Mouse (Mus musculus) hindbrain, embryonic 14.5 days (tissue): ENCODE data around the gene Ccdc24. TPM values are rescaled to one million over a fixed set of nuclear protein-coding genes. Genes with fewer than 3 reads are reported as not detected.

Experiments
- ATAC-seq: fragments of 200-750 bp; cut with Nextera tagmentation; 2 replicates; pipeline ENCODE4 v1.8.0; 2017; ENCODE audit warnings: moderate number of reproducible peaks, mild to moderate bottlenecking, moderate TSS enrichment, moderate library complexity; ENCODE audit not compliant: low FRiP score
- DNase-seq: peaks from one replicate; pipeline ENCODE4 v3.0.0-alpha.2; 2015; ENCODE audit warnings: low spot score
- H3K27ac ChIP-seq: fragments of 300-500 bp; sonication (generic); 2 replicates; pipeline ENCODE4 v1.5.1; 2014; ENCODE audit warnings: mild to moderate bottlenecking, moderate library complexity
- H3K27me3 ChIP-seq: fragments of 300-500 bp; sonication (generic); 2 replicates; pipeline ENCODE4 v1.6.1; 2014; ENCODE audit warnings: mild to moderate bottlenecking, low read length, mixed read lengths; ENCODE audit not compliant: control insufficient read depth, insufficient read depth
- H3K36me3 ChIP-seq: fragments of 300-500 bp; sonication (generic); replicated peaks from 2 replicates; pipeline ENCODE4 v1.6.1; 2014; ENCODE audit not compliant: control insufficient read depth, insufficient read depth
- H3K4me1 ChIP-seq: fragments of 300-500 bp; sonication (generic); replicated peaks from 2 replicates; pipeline ENCODE4 v1.6.1; 2014; ENCODE audit warnings: antibody characterized with exemption, low read length, mixed read lengths; ENCODE audit not compliant: control insufficient read depth, insufficient read depth
- H3K4me2 ChIP-seq: fragments of 300-500 bp; sonication (generic); replicated peaks from 2 replicates; pipeline ENCODE4 v1.6.1; 2014; ENCODE audit warnings: mild to moderate bottlenecking, moderate library complexity
- H3K4me3 ChIP-seq: fragments of 300-500 bp; sonication (generic); replicated peaks from 2 replicates; pipeline ENCODE4 v1.5.1; 2014; ENCODE audit warnings: mild to moderate bottlenecking, low read length
- H3K9ac ChIP-seq: fragments of 300-500 bp; sonication (generic); 2 replicates; pipeline ENCODE4 v1.6.1; 2014
- H3K9me3 ChIP-seq: fragments of 300-500 bp; sonication (generic); 2 replicates; pipeline ENCODE4 v1.6.1; 2016; ENCODE audit warnings: low read length; ENCODE audit not compliant: control insufficient read depth
- WGBS: fragments of 180-500 bp; shearing (Covaris S2); extraction: QIAGEN DNeasy Blood & Tissue Kit; methylation state at CpG from one replicate; pipeline ENCODE4 v1.1.7; 2014; 5-methylcytosine and 5-hydroxymethylcytosine counted together
- polyA plus RNA-seq: library from polyadenylated mRNA; unstranded; fragments of >200 nt; fragmentation: Nextera tagmentation; extraction: Ambion mirVana; gene quantifications from 2 replicates; pipeline ENCODE4 v1.2.1, GENCODE M21; 2014

Ccdc24 gene
- polyA plus RNA-seq, 1 experiment from 2014 or later, result 3.9 TPM

DNA sequence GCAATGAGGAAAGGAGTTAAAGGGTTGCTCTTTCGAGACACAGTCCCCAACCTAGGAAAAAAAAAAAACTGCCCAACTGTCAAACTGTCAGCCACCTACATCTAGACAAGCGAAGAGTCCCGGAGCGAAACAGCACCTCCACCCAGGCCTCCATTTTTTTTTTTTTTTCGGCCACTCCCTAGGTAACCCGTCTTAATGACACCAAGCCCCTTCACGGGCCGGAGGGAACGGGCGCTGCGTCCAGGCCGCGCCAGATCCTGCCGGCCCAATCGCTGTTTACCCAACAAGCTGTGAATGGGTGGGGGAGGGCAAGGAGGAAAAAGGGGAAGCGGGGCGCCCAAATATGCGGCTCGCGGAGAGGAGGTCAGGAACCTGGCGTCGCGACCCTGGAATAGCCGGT, 14.3 kb upstream of the Ccdc24 start:
- ATAC-seq (no peak; the same call in 1 of the 2 replicates), DNase-seq (no peak)
- 3% methylated on average over 23 of the region's 24 CpGs for WGBS

DNA sequence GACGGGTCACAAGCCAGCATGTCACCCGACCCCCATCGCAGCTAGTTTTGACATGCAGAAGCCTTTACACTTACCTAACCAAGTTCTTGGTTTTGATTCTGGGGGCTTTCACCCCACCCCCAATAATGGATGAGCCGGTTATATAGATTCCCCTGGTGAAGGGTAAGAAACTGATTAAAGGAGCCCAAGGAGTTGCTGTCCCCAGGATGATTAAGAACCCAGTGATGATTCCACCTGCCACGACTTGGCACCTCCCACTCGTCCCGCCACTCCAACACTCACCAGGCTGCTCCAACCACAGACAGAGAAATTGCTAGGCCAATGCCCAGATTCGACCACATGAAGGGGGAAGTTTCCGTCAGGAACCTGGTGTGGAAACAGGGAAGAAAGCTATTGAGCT, 13.6 kb upstream of the Ccdc24 start:
- Histone ChIP-seq H3K4me3 (peak overlapping the region; percentile 82), H3K27ac (no peak overlapping the region), H3K36me3 (peaks cover 30% of the 10 kb centered on the region), H3K9ac (peak overlapping the region; percentile 85), H3K9me3 (no peaks in the 10 kb centered on the region), H3K4me2 (peak overlapping the region; percentile 90), H3K27me3 (no peaks in the 10 kb centered on the region), H3K4me1 (peaks cover 36% of the 10 kb centered on the region)
- DNase-seq (no peak), ATAC-seq (no peak)
- 81% methylated on average over 9 of the region's 9 CpGs for WGBS

More for the DNA sequence above, 14.3 kb upstream of the Ccdc24 start:
- Histone ChIP-seq H3K4me3 (peak overlapping the region; percentile 82), H3K36me3 (peaks cover 30% of the 10 kb centered on the region), H3K4me2 (peak overlapping the region; percentile 90), H3K4me1 (peaks cover 37% of the 10 kb centered on the region), H3K9me3 (no peaks in the 10 kb centered on the region), H3K27me3 (no peaks in the 10 kb centered on the region), H3K27ac (0 out of 2 replicates have a peak overlapping the region, but pooled peaks have one; percentile 47), H3K9ac (peak overlapping the region; percentile 85)

DNA sequence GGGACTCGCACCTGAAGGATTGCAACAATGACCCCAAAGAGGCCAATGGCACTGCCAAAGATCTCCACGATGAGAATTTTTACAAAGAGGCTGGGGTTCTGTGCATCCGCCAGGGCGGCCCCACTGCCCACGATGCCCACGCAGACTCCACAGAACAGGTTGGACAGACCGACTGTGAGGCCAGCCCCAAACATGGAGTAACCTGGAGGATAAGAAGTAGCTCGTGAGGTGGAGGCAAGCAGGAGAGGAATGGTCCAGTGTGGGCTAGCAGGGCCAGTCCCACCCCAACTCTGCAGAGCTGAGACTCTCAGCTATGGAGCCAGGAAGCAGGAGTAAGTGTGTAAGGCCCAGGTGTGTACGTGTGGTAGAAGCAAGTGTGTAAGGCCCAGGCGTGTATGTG, 12.7 kb upstream of the Ccdc24 start:
- H3K4me2 ChIP-seq, result no peak overlapping the region
- H3K27me3 ChIP-seq, result no peaks in the 10 kb centered on the region
- H3K9ac ChIP-seq, result no peak overlapping the region
- ATAC-seq (no peak), DNase-seq (no peak)
- no peak overlapping the region for H3K4me3 ChIP-seq
- peaks cover 39% of the 10 kb centered on the region for H3K36me3 ChIP-seq
- H3K9me3 ChIP-seq, result no peaks in the 10 kb centered on the region
- 97% methylated on average over 10 of the region's 10 CpGs for WGBS
- H3K4me1 ChIP-seq, result peaks cover 41% of the 10 kb centered on the region
- H3K27ac ChIP-seq, result no peak overlapping the region

DNA sequence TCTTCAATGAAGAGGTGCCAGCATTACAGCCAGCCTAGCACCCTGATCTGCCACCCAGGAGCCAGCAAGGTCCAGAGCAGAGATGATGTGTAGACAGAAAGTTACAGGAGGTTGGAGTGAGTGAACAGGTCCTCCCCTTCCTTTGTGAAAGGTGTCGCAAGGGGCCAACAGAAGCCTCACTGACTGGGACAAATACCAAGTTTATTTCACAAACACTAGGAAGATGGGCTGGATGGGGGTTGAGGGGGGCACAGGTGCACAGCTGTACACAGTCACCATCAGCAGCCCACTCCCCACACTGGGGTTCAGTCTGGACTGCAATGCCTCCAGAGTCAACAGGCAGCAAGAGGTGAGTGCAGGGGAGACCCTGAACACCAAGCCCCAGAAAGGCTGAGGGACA, 11.8 kb upstream of the Ccdc24 start:
- H3K27ac ChIP-seq, result no peak overlapping the region
- ATAC-seq, result no peak

DNA sequence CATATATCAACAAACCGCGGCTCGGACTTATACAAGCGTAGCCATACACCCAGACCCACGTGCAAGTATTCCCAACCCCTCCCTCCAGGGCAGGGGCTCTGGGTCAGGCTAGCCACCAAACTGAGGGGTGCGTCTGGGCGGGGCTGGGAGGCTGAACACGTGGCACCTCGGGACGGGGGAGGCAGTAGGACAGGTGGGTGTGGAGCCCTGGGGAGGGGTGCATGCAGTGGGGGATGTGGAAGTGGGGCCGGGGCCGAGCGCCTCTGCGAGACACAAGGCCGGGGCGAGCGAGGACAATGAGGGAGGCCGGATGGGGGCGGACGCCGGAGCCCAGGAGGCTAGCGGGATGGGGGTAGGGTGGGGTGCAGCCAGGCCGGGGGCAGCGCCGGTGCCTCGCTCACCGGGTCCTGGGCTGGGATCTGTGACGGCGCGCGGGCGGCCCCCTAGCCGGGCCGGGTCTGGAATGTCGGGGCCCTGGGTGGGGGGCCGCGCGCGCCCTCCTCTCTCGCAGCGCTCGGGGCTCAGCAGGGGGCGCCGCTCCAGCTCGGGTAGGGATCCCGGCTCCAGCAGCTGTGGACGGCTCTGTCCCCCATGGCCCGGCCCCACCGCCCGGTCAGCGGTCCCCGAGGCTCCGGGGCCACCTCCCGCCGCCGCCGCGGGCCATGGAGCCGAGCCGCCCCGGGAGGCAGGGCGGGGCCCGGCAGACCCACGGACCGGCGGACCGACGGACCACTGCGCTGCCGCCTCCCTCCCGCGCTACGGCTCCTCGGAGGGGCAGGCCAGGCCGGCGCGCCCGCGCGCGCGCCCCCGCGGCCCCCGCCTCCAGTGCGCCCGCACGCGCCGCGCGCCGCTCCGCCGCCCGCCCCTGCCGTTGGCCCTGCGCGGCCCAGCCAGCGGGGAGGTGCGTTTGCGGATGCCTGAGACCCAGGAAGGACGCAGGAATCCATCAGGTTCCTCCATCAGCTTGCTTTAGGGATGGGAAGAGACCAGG, 10.6 kb upstream of the Ccdc24 start, which contains the start of gene B4galt2:
TSS of gene B4galt2 (minus strand) at position 787 of the 991 bp plus-strand sequence.
- peaks cover 43% of the 10 kb centered on the region for H3K4me1 ChIP-seq
- H3K36me3 ChIP-seq, result peaks cover 47% of the 10 kb centered on the region
- peak within 1 kb of the TSS; percentile 81 for H3K27ac ChIP-seq
- peak within 1 kb of the TSS; percentile 92 for H3K4me2 ChIP-seq
- peak within 1 kb of the TSS; percentile 86 for H3K4me3 ChIP-seq
- H3K9me3 ChIP-seq, result no peaks in the 10 kb centered on the region
- ATAC-seq (peak; percentile 62), DNase-seq (peak; percentile 72)
- H3K9ac ChIP-seq, result peak within 1 kb of the TSS; percentile 94
- no peaks in the 10 kb centered on the region for H3K27me3 ChIP-seq
- whole genome bisulfite sequencing, result 0% methylated on average over 66 of the region's 103 CpGs

More for the DNA sequence above, 11.8 kb upstream of the Ccdc24 start:
- Histone ChIP-seq H3K36me3 (peaks cover 42% of the 10 kb centered on the region), H3K9ac (peak overlapping the region; percentile 94; the same call in 1 of the 2 replicates), H3K4me3 (peak overlapping the region; percentile 86), H3K4me1 (peaks cover 43% of the 10 kb centered on the region), H3K27me3 (no peaks in the 10 kb centered on the region), H3K4me2 (peak overlapping the region; percentile 92), H3K9me3 (no peaks in the 10 kb centered on the region)
- DNase-seq, result no peak
- WGBS, result 100% methylated on average over 1 of the region's 1 CpGs

DNA sequence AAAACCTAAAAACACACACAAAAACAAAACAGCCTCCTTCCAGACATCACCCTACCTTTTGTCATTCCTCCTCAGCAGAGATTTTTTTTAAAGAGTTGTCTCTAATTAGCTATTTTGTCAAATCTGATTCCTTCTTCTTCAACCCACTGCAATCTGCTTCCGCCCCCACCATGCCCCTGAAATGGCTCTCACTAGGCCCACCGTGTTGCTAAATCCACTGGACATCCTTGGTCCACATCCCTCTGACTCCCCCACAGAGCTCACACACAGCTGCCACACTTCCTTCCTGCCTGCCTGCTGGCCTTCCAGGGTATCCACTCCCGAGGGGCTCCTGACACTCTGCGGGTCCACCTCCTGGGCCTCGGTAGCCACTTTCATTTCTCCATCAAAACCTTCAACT, 6.3 kb upstream of the Ccdc24 start:
- DNase-seq (no peak), ATAC-seq (no peak)
- H3K4me2 ChIP-seq, result no peak overlapping the region
- H3K27me3 ChIP-seq, result no peaks in the 10 kb centered on the region
- H3K4me3 ChIP-seq, result no peak overlapping the region
- no peaks in the 10 kb centered on the region for H3K9me3 ChIP-seq
- WGBS, result 83% methylated on average over 5 of the region's 5 CpGs
- peaks cover 24% of the 10 kb centered on the region for H3K4me1 ChIP-seq
- H3K9ac ChIP-seq, result no peak overlapping the region
- no peak overlapping the region for H3K27ac ChIP-seq
- peaks cover 65% of the 10 kb centered on the region for H3K36me3 ChIP-seq

DNA sequence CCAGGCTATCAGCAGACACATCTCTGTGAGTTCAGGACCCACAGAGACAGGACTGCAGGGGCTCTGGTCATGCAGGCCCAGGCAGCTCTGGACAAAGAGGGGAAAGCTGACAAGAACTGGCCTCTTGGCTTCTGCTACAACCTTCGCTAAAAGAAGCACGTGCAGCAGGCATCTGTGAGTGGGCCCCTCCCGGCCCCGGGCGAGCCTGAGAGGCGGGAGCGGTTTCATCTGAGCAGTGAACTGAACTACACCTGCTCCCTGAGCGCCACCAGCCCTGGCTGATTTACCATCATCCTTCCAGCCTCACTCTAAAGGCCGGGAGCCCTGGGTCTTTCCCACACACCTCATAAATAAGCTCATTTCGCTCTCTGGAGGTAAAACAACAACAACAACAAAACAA, 5.9 kb upstream of the Ccdc24 start:
- H3K27ac ChIP-seq, result no peak overlapping the region
- 57% methylated on average over 10 of the region's 10 CpGs for WGBS

DNA sequence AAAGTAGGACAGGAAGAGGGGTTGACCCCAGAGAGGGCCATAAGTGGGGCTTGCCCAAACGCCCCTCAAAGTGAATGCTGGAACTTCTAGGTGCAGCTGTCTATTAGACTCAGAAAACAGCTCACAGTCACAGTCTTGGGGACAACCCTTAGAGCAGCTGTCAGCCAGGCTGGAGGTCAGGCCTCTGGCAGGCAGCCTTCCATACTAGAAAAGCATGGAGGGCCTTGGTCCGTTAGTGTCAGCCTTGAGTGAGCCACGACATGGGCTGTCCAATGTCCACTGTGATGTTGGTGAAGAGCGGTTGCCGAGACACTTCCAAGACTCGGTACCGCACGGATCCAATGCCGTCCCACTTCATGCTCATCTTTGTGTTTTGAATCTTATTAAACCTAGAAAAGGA, 1.3 kb upstream of the Ccdc24 start:
- no peaks in the 10 kb centered on the region for H3K4me1 ChIP-seq
- no peak for ATAC-seq
- no peaks in the 10 kb centered on the region for H3K27me3 ChIP-seq
- no peaks in the 10 kb centered on the region for H3K9me3 ChIP-seq
- H3K4me2 ChIP-seq, result no peak overlapping the region
- WGBS, result 89% methylated on average over 9 of the region's 9 CpGs
- no peak overlapping the region for H3K9ac ChIP-seq
- peaks cover 54% of the 10 kb centered on the region for H3K36me3 ChIP-seq
- no peak for DNase-seq
- H3K4me3 ChIP-seq, result no peak overlapping the region
- H3K27ac ChIP-seq, result no peak overlapping the region

More for the DNA sequence above, 5.9 kb upstream of the Ccdc24 start:
- no peak overlapping the region for H3K9ac ChIP-seq
- no peaks in the 10 kb centered on the region for H3K27me3 ChIP-seq
- no peak for ATAC-seq
- peaks cover 69% of the 10 kb centered on the region for H3K36me3 ChIP-seq
- DNase-seq, result no peak
- H3K4me3 ChIP-seq, result no peak overlapping the region
- peaks cover 21% of the 10 kb centered on the region for H3K4me1 ChIP-seq
- no peak overlapping the region for H3K4me2 ChIP-seq
- H3K9me3 ChIP-seq, result no peaks in the 10 kb centered on the region

DNA sequence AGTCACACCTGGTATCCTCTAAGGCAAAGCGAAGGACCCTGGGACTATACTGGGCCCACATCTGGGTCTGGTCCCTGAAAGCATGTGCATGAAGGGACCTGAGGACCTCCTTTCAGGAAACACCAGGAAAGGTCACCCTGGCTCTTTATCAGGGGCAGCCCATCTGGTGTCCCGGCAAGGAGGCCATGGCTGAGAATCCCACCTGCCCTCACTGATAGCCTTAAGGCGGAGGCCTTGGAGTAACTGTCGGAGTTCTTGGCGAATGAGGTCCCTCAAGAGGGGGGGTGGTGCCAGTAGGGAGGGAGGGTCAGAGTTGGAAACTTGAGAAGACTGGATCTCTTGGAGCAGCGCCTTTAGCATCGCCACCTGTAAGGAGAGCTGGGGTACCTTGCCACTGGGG, 570 bp downstream of the Ccdc24 start:
- Histone ChIP-seq H3K27me3 (no peaks in the 10 kb centered on the region), H3K4me3 (no peak overlapping the region), H3K4me2 (no peak overlapping the region), H3K9ac (no peak overlapping the region), H3K27ac (no peak overlapping the region), H3K9me3 (no peaks in the 10 kb centered on the region), H3K36me3 (peaks cover 37% of the 10 kb centered on the region), H3K4me1 (no peaks in the 10 kb centered on the region)
- ATAC-seq, result no peak
- DNase-seq, result no peak
- WGBS, result 69% methylated on average over 7 of the region's 7 CpGs
